Mouse (Mus musculus): Measurements from ENCODE around the gene Nadk2. TPM values are rescaled to one million over a fixed set of nuclear protein-coding genes. Genes with fewer than 3 reads are reported as not detected.
A peak's percentile ranks its signal among the peaks of the same experiment; 100 is the strongest.

Gene Nadk2
- total RNA-seq, 2 experiments from 2014 or later = 64.4 to 69.3 TPM

- Histone ChIP-seq H3K27ac (peak overlapping the region; percentile 28; the same call in 1 of the 2 replicates), H3K4me3 (no peak overlapping the region)
- no peak for DNase-seq (ENCODE audit: low spot score in 2 of 2)
- TF ChIP-seq CTCF (conservative IDR thresholded peaks at IDR 0.05) = no peak
These were observed 4.6 kb downstream of the Nadk2 start for GRCm38 (mm10) chr15:9075608-9076200.

- H3K4me3 ChIP-seq = no peak overlapping the region
- no peak for DNase-seq (ENCODE audit: low spot score in 2 of 2)
- 0 out of 2 replicates have a peak overlapping the region, but pooled peaks have one; percentile 43 for H3K27ac ChIP-seq
- no peak for TF ChIP-seq CTCF (conservative IDR thresholded peaks at IDR 0.05)
These were observed 7.6 kb downstream of the Nadk2 start for GRCm38 (mm10) chr15:9078481-9079300.

- TF ChIP-seq CTCF (conservative IDR thresholded peaks at IDR 0.05) = no peak
- no peak for DNase-seq (ENCODE audit: low spot score in 2 of 2)
- H3K27ac ChIP-seq = no peak overlapping the region
- H3K4me3 ChIP-seq = no peak overlapping the region
These were observed 8.6 kb downstream of the Nadk2 start for GRCm38 (mm10) chr15:9079626-9080025.

- TF ChIP-seq CTCF (conservative IDR thresholded peaks at IDR 0.05) = no peak
- no peak overlapping the region for H3K27ac ChIP-seq
- DNase-seq (ENCODE audit: low spot score in 2 of 2) = no peak
- no peak overlapping the region for H3K4me3 ChIP-seq
These were observed 9.1 kb downstream of the Nadk2 start for GRCm38 (mm10) chr15:9080206-9080605.

- H3K4me3 ChIP-seq = no peak overlapping the region
- no peak overlapping the region for H3K27ac ChIP-seq
- DNase-seq (ENCODE audit: low spot score in 2 of 2) = no peak
- no peak for TF ChIP-seq CTCF (conservative IDR thresholded peaks at IDR 0.05)
These were observed 10.2 kb downstream of the Nadk2 start for GRCm38 (mm10) chr15:9081294-9081693.

GRCm38 (mm10) chr15:9082753-9083152 is 11.7 kb downstream of the Nadk2 start:
- no peak for TF ChIP-seq CTCF (conservative IDR thresholded peaks at IDR 0.05)
- no peak for DNase-seq (ENCODE audit: low spot score in 2 of 2)
- Histone ChIP-seq H3K27ac (no peak overlapping the region), H3K4me3 (no peak overlapping the region)

GRCm38 (mm10) chr15:9086813-9087212 is 15.8 kb downstream of the Nadk2 start:
- no peak for DNase-seq (ENCODE audit: low spot score in 2 of 2)
- no peak for TF ChIP-seq CTCF (conservative IDR thresholded peaks at IDR 0.05)
- H3K27ac ChIP-seq = peak overlapping the region; percentile 57; the same call in 1 of the 2 replicates
- no peak overlapping the region for H3K4me3 ChIP-seq

- H3K4me3 ChIP-seq = no peak overlapping the region
- H3K27ac ChIP-seq = peak overlapping the region; percentile 57; the same call in 1 of the 2 replicates
- no peak for TF ChIP-seq CTCF (conservative IDR thresholded peaks at IDR 0.05)
- DNase-seq (ENCODE audit: low spot score in 2 of 2) = no peak
These were observed 16.4 kb downstream of the Nadk2 start for GRCm38 (mm10) chr15:9087421-9087820.

GRCm38 (mm10) chr15:9087895-9088682 is 17.0 kb downstream of the Nadk2 start:
- Histone ChIP-seq H3K27ac (peak overlapping the region; percentile 57), H3K4me3 (no peak overlapping the region)
- TF ChIP-seq CTCF (conservative IDR thresholded peaks at IDR 0.05) = no peak
- no peak for DNase-seq (ENCODE audit: low spot score in 2 of 2)

- peak overlapping the region; percentile 46 for H3K27ac ChIP-seq
- H3K4me3 ChIP-seq = no peak overlapping the region
- DNase-seq (ENCODE audit: low spot score in 2 of 2) = no peak
- TF ChIP-seq CTCF (conservative IDR thresholded peaks at IDR 0.05) = no peak
These were observed 17.6 kb downstream of the Nadk2 start for GRCm38 (mm10) chr15:9088683-9089072.

GRCm38 (mm10) chr15:9089136-9089720 is 18.2 kb downstream of the Nadk2 start:
- Histone ChIP-seq H3K4me3 (no peak overlapping the region), H3K27ac (peak overlapping the region; percentile 46; the same call in 1 of the 2 replicates)
- TF ChIP-seq CTCF (conservative IDR thresholded peaks at IDR 0.05) = no peak
- DNase-seq (ENCODE audit: low spot score in 2 of 2) = no peak

- H3K27ac ChIP-seq = no peak overlapping the region
- H3K4me3 ChIP-seq = no peak overlapping the region
- TF ChIP-seq CTCF (conservative IDR thresholded peaks at IDR 0.05) = no peak
- DNase-seq (ENCODE audit: low spot score in 2 of 2) = no peak
These were observed 19.6 kb downstream of the Nadk2 start for GRCm38 (mm10) chr15:9090662-9091061.
